Mouse (Mus musculus) olfactory bulb, adult 2 months (tissue): ENCODE data around the gene Gm38431.

Experiments used
- CTCF ChIP-seq: fragments of 200-500 bp; IDR thresholded peaks from 2 replicates; pipeline ENCODE4 v1.5.1; 2012; ENCODE audit warnings: low read depth, mild to moderate bottlenecking, low read length, moderate library complexity; ENCODE audit not compliant: insufficient read depth
- POLR2A ChIP-seq: fragments of 200-500 bp; IDR thresholded peaks from 2 replicates; pipeline ENCODE4 v1.6.1; 2012; ENCODE audit warnings: mild to moderate bottlenecking, low read depth, low read length, moderate library complexity; ENCODE audit not compliant: insufficient read depth

DNA sequence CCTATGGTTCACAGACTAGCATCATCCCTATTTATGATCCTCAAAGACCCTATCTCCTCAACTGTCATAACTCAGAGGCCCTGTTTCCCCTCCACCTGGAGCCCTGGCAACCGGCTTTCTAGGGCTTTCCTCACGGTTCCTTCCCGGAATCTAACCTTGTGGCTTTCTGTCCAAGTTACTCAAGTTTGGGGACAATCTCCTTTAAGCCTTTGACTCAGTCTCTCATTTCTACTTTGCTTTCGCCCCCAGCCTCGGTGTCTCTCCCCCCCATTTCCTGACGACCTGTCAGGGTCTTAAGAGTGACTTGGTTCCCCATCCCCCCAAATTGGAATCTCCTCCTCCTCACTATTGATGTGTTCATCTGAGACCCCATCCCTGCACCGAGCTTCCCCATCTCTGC lies 59.3 kb downstream of the Gm38431 start:
- TF ChIP-seq CTCF (no peak), POLR2A (no peak)
